Mouse (Mus musculus) liver, adult 2 months (tissue): ENCODE results near the gene Pi4k2b.

Source experiments
- CTCF ChIP-seq: fragments of 200-500 bp; IDR thresholded peaks from 2 replicates; pipeline ENCODE4 v1.5.1; 2011; ENCODE audit warnings: low read depth, low read length, control low read depth
- POLR2A ChIP-seq: fragments of 200-500 bp; IDR thresholded peaks from 2 replicates; pipeline ENCODE4 v1.6.1; 2011; ENCODE audit warnings: low read length, control low read depth; ENCODE audit not compliant: insufficient read depth; ENCODE audit errors: extremely low read depth

- TF ChIP-seq CTCF (no peak), POLR2A (no peak)
Observed at GRCm38 (mm10) chr5:52812456-52812855, 71.1 kb downstream of the Pi4k2b start.
